Mouse (Mus musculus) bone marrow, adult 2 months (tissue): ENCODE measurements at regions not wholly inside any gene's neighbourhood (a gene's known extent, or its start where the extent isn't known, plus 50 kb on each side); places are given as distances from the start of the nearest gene placed in this dataset.
A peak's percentile ranks its signal among the peaks of the same experiment; 100 is the strongest.

Experiments
- H3K27ac ChIP-seq: fragments of 200-500 bp; 2 replicates; pipeline ENCODE4 v1.5.1; 2012; ENCODE audit warnings: low read depth, mild to moderate bottlenecking, control low read depth, inconsistent platforms, low read length; ENCODE audit not compliant: control insufficient read depth, poor library complexity, insufficient read depth
- H3K4me1 ChIP-seq: fragments of 200-500 bp; 2 replicates; pipeline ENCODE4 v1.6.1; 2011; ENCODE audit warnings: low read length; ENCODE audit not compliant: control insufficient read depth, insufficient read depth
- H3K4me3 ChIP-seq: fragments of 200-500 bp; replicated peaks from 2 replicates; pipeline ENCODE3; 2011; ENCODE audit warnings: mild to moderate bottlenecking, low read depth, low read length, control low read depth; ENCODE audit not compliant: control insufficient read depth
- CTCF ChIP-seq: fragments of 200-500 bp; IDR thresholded peaks from 2 replicates; pipeline ENCODE4 v1.5.1; 2011; ENCODE audit warnings: low read length, control low read depth; ENCODE audit not compliant: control insufficient read depth, insufficient read depth
- POLR2A ChIP-seq: fragments of 200-500 bp; IDR thresholded peaks from 2 replicates; pipeline ENCODE4 v1.6.1; 2011; ENCODE audit warnings: low read depth, mild to moderate bottlenecking, control low read depth, low read length, borderline replicate concordance; ENCODE audit not compliant: control insufficient read depth
- WGBS: fragments of 180-500 bp; shearing (Covaris S2); methylation state at CpG from one replicate; pipeline ENCODE4 v1.1.7; 2018; 5-methylcytosine and 5-hydroxymethylcytosine counted together

- 9% methylated on average over 8 of the region's 8 CpGs for WGBS
- H3K4me3 ChIP-seq = no peak overlapping the region
- peak overlapping the region; percentile 67 for H3K27ac ChIP-seq
- no peak for TF ChIP-seq CTCF
- TF ChIP-seq POLR2A = no peak
- H3K4me1 ChIP-seq = peaks cover 10% of the 10 kb centered on the region; the same call in 1 of the 2 replicates
Observed at GRCm38 (mm10) chr6:100416046-100416445, 128.8 kb upstream of the Rybp start.

DNA sequence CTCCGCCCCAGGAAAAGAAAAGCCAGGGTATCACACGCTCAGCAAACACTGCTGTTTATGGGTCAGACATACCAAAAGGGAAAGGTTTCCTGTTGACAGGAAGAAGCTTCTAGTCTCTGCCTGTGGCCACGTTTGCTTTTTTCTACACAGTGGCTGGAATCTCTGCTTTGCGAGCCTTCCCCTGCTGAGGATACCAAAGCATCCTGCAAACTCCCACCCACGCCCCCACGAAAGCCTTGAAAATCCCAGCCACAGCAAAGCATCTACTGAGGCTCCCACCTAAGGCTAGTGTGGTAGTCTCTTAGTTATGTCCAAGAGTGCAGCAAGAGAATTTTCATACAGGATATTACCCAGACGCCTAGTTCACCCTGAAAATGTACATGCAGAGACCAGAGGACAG lies 128.2 kb upstream of the Rybp start:
- TF ChIP-seq CTCF = no peak
- TF ChIP-seq POLR2A = no peak
- 0 out of 2 replicates have a peak overlapping the region, but pooled peaks have one; percentile 5 for H3K27ac ChIP-seq
- WGBS = 29% methylated on average over 7 of the region's 7 CpGs
- H3K4me3 ChIP-seq = no peak overlapping the region
- peaks cover 10% of the 10 kb centered on the region; the same call in 1 of the 2 replicates for H3K4me1 ChIP-seq

DNA sequence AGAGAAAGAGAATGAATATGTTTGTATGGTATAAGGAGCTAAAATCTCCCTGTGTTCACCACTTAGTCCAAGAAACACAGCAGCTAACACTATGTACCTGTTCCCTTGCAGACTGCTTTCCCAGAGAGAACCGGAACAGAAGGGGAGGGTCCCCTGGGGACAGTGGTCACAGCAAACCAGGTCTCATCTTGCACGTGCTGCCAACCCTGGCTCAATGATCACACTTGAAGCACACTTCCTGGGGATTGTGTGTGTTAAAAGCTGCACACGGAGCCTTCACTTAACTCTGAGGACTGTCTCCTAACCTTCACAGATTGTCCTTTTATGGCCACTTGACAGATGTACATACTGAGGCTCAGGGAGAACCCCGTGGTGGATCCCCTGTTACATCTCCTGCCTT lies 127.6 kb upstream of the Rybp start:
- Histone ChIP-seq H3K27ac (peak overlapping the region; percentile 13; the same call in 1 of the 2 replicates), H3K4me3 (no peak overlapping the region), H3K4me1 (peaks cover 10% of the 10 kb centered on the region; the same call in 1 of the 2 replicates)
- TF ChIP-seq CTCF (no peak), POLR2A (no peak)
- WGBS = 33% methylated on average over 4 of the region's 4 CpGs

GRCm38 (mm10) chr6:100412486-100412885 lies 125.2 kb upstream of the Rybp start:
- TF ChIP-seq CTCF (no peak), POLR2A (no peak)
- 69% methylated on average over 5 of the region's 5 CpGs for WGBS
- Histone ChIP-seq H3K4me3 (no peak overlapping the region), H3K27ac (no peak overlapping the region), H3K4me1 (peaks cover 10% of the 10 kb centered on the region; the same call in 1 of the 2 replicates)

- Histone ChIP-seq H3K4me3 (no peak overlapping the region), H3K4me1 (peaks cover 10% of the 10 kb centered on the region; the same call in 1 of the 2 replicates), H3K27ac (no peak overlapping the region)
- 76% methylated on average over 4 of the region's 4 CpGs for WGBS
- TF ChIP-seq CTCF (no peak), POLR2A (no peak)
Observed at GRCm38 (mm10) chr6:100411968-100412367, 124.7 kb upstream of the Rybp start.

GRCm38 (mm10) chr6:100410067-100410631 lies 122.9 kb upstream of the Rybp start:
- Histone ChIP-seq H3K27ac (peak overlapping the region; percentile 54; the same call in 1 of the 2 replicates), H3K4me3 (no peak overlapping the region), H3K4me1 (peaks cover 6% of the 10 kb centered on the region; the same call in 1 of the 2 replicates)
- no peak for TF ChIP-seq POLR2A
- no peak for TF ChIP-seq CTCF
- 42% methylated on average over 8 of the region's 8 CpGs for WGBS

DNA sequence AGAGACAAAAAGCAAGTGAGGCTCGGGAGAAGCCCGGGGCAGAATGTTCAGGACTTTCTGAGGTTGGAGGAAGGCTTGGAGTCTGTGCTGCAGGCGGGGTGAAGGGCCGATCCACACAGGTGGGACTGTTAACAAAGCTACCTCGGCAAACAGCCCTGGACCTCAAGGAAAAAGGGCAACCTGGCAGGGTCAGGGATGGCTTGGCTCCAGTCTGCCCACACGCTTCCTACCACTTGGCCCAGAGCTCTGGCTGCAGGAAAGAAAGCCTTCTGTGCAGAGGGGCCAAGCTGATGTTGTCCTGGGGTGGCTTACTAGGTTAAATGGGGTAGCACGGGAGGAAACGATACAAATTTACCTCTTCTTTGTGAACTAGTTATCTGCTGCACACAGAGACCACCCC lies 121.5 kb upstream of the Rybp start:
- Histone ChIP-seq H3K4me1 (peaks cover 2% of the 10 kb centered on the region; the same call in 1 of the 2 replicates), H3K27ac (no peak overlapping the region), H3K4me3 (no peak overlapping the region)
- TF ChIP-seq CTCF (no peak), POLR2A (no peak)
- 82% methylated on average over 8 of the region's 8 CpGs for WGBS

DNA sequence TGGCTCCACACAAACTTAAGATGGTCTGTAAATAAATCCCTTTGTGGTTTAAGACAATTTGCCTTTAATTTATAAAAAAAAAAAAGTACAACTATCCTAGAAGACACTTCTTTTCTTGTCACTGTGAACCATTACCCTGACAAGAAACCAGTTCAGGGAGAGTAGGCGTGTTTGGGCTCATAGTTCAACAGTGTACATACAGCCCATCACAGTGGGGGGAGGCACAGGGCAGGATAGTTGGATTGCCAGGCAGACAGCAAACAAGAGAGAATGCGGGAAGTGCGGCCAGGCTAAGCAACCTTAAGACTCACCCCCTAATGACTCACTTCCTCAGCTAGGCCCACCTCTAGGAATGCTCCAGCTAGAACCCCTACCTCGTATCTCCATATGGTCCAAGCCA lies 119.2 kb upstream of the Rybp start:
- 72% methylated on average over 4 of the region's 4 CpGs for WGBS
- TF ChIP-seq CTCF = no peak
- no peak for TF ChIP-seq POLR2A
- no peak overlapping the region for H3K27ac ChIP-seq
- H3K4me1 ChIP-seq = no peaks in the 10 kb centered on the region; the same call in 1 of the 2 replicates
- no peak overlapping the region for H3K4me3 ChIP-seq
